Mouse (Mus musculus) CH12.LX (cell line): ENCODE measurements around the gene 4933415A04Rik. TPM values are rescaled to one million over a fixed set of nuclear protein-coding genes. Genes with fewer than 3 reads are reported as not detected.

Source experiments
- DNase-seq: peaks from one replicate; pipeline ENCODE4 v3.0.0-alpha.2; 2013; ENCODE audit errors: extremely low read depth
- H3K27ac ChIP-seq: 2 replicates; pipeline ENCODE4 v1.5.1; 2012; ENCODE audit warnings: low read depth, mild to moderate bottlenecking, control low read depth, moderate library complexity; ENCODE audit not compliant: insufficient read depth
- H3K27me3 ChIP-seq: replicated peaks from 2 replicates; pipeline ENCODE3; 2012; ENCODE audit warnings: inconsistent platforms
- H3K36me3 ChIP-seq, 2 experiments: replicated peaks in 1 of 2; 2 replicates each; pipeline versions ENCODE3 to v1.6.1; 2012; ENCODE audit warnings: inconsistent platforms in 1 of 2, low read length in 1 of 2, mild to moderate bottlenecking in 1 of 2, mixed read lengths in 1 of 2, moderate library complexity in 1 of 2; ENCODE audit not compliant: control insufficient read depth in 1 of 2, insufficient read depth in 1 of 2
- H3K4me1 ChIP-seq, 2 experiments: 2 replicates each; pipeline ENCODE4 v1.6.1; 2012; ENCODE audit warnings: inconsistent platforms in 1 of 2, moderate library complexity in 1 of 2; ENCODE audit not compliant: insufficient read depth in 2 of 2, control insufficient read depth in 1 of 2
- H3K4me2 ChIP-seq: 2 replicates; pipeline ENCODE4 v1.6.1; 2012; ENCODE audit warnings: low read depth, mild to moderate bottlenecking, control low read depth; ENCODE audit not compliant: poor library complexity, insufficient read depth, severe bottlenecking
- H3K4me3 ChIP-seq, 3 experiments: fragments of 150-350 bp in 1 of 3; sonication (generic) in 1 of 3; replicated peaks in 1 of 3; 2 replicates each; pipeline versions ENCODE3 to v1.5.1; 2011 to 2012; ENCODE audit warnings: low read depth in 2 of 3, low read length in 2 of 3, mild to moderate bottlenecking in 2 of 3, moderate library complexity in 2 of 3, control low read depth in 1 of 3, improper control_type of control experiment in 1 of 3, inconsistent platforms in 1 of 3, mixed read lengths in 1 of 3; ENCODE audit not compliant: poor library complexity in 1 of 3
- H3K79me2 ChIP-seq: replicated peaks from 2 replicates; pipeline ENCODE4 v1.6.1; 2012; ENCODE audit warnings: mild to moderate bottlenecking, moderate library complexity; ENCODE audit not compliant: control insufficient read depth, poor library complexity, insufficient read depth, severe bottlenecking; ENCODE audit errors: extremely low read depth
- H3K9ac ChIP-seq: 2 replicates; pipeline ENCODE4 v1.6.1; 2012; ENCODE audit warnings: low read depth, mild to moderate bottlenecking, control low read depth, moderate library complexity; ENCODE audit not compliant: insufficient read depth
- H3K9me3 ChIP-seq: replicated peaks from 2 replicates; pipeline ENCODE3; 2012; ENCODE audit warnings: low read length, inconsistent platforms, mixed read lengths
- BHLHE40 ChIP-seq: IDR thresholded peaks from 2 replicates; pipeline ENCODE4 v1.6.1; 2011; ENCODE audit warnings: mild to moderate bottlenecking, low read depth, low read length, improper control_type of control experiment
- CHD2 ChIP-seq: IDR thresholded peaks from 2 replicates; pipeline ENCODE4 v1.6.1; 2011; ENCODE audit warnings: low read length, improper control_type of control experiment
- CTCF ChIP-seq, 2 experiments: IDR thresholded peaks in 1 of 2; conservative IDR thresholded peaks in 1 of 2; 2 replicates each; pipeline ENCODE4 v1.5.1; 2011 to 2012; ENCODE audit warnings: low read depth in 2 of 2, low read length in 2 of 2, improper control_type of control experiment in 1 of 2, inconsistent platforms in 1 of 2, mild to moderate bottlenecking in 1 of 2, moderate library complexity in 1 of 2
- ELF1 ChIP-seq: IDR thresholded peaks from 2 replicates; pipeline ENCODE4 v1.6.1; 2014; ENCODE audit warnings: low read depth, mild to moderate bottlenecking, inconsistent platforms, low read length, improper control_type of control experiment
- EP300 ChIP-seq: IDR thresholded peaks from 2 replicates; pipeline ENCODE4 v1.6.1; 2011; ENCODE audit warnings: low read length, improper control_type of control experiment
- ETS1 ChIP-seq: conservative IDR thresholded peaks from 2 replicates; pipeline ENCODE4 v1.6.1; 2012; ENCODE audit warnings: low read depth, mild to moderate bottlenecking, inconsistent platforms, low read length, improper control_type of control experiment, moderate library complexity
- GABPA ChIP-seq: IDR thresholded peaks from 2 replicates; pipeline ENCODE4 v1.6.1; 2012; ENCODE audit warnings: low read depth, low read length, improper control_type of control experiment, inconsistent platforms; ENCODE audit not compliant: insufficient replicate concordance
- HCFC1 ChIP-seq: IDR thresholded peaks from 2 replicates; pipeline ENCODE4 v1.6.1; 2012; ENCODE audit warnings: low read depth, mild to moderate bottlenecking, inconsistent platforms, low read length, improper control_type of control experiment
- IRF4 ChIP-seq: IDR thresholded peaks from 2 replicates; pipeline ENCODE4 v1.6.1; 2014; ENCODE audit warnings: low read depth, mild to moderate bottlenecking, inconsistent platforms, low read length, improper control_type of control experiment
- JUND ChIP-seq: conservative IDR thresholded peaks from 2 replicates; pipeline ENCODE4 v1.6.1; 2011; ENCODE audit warnings: low read depth, low read length, improper control_type of control experiment
- KAT2A ChIP-seq: IDR thresholded peaks from 2 replicates; pipeline ENCODE4 v1.6.1; 2012; ENCODE audit warnings: low read length, improper control_type of control experiment, inconsistent platforms; ENCODE audit not compliant: insufficient replicate concordance
- MAX ChIP-seq: IDR thresholded peaks from 2 replicates; pipeline ENCODE4 v1.6.1; 2011; ENCODE audit warnings: low read length, improper control_type of control experiment
- MXI1 ChIP-seq: IDR thresholded peaks from 2 replicates; pipeline ENCODE4 v1.6.1; 2011; ENCODE audit warnings: mild to moderate bottlenecking, low read depth, low read length, improper control_type of control experiment
- MYC ChIP-seq: IDR thresholded peaks from 2 replicates; pipeline ENCODE4 v1.6.1; 2011; ENCODE audit warnings: low read depth, mild to moderate bottlenecking, improper control_type of control experiment, low read length
- NRF1 ChIP-seq: IDR thresholded peaks from 2 replicates; pipeline ENCODE4 v1.6.1; 2014; ENCODE audit warnings: low read depth, mild to moderate bottlenecking, inconsistent platforms, low read length, improper control_type of control experiment, moderate library complexity
- POLR2A ChIP-seq: IDR thresholded peaks from 2 replicates; pipeline ENCODE4 v1.6.1; 2011; ENCODE audit warnings: low read depth, mild to moderate bottlenecking, improper control_type of control experiment, low read length
- RAD21 ChIP-seq: IDR thresholded peaks from 2 replicates; pipeline ENCODE4 v1.6.1; 2011; ENCODE audit warnings: low read depth, mild to moderate bottlenecking, low read length, improper control_type of control experiment, moderate library complexity
- RCOR1 ChIP-seq: conservative IDR thresholded peaks from 2 replicates; pipeline ENCODE4 v1.6.1; 2012; ENCODE audit warnings: low read depth, mild to moderate bottlenecking, inconsistent platforms, low read length, improper control_type of control experiment
- SMC3 ChIP-seq: IDR thresholded peaks from 2 replicates; pipeline ENCODE4 v1.6.1; 2011; ENCODE audit warnings: low read depth, low read length, improper control_type of control experiment
- TCF12 ChIP-seq: IDR thresholded peaks from 2 replicates; pipeline ENCODE4 v1.6.1; 2014; ENCODE audit warnings: low read depth, mild to moderate bottlenecking, inconsistent platforms, low read length, improper control_type of control experiment
- USF1 ChIP-seq: IDR thresholded peaks from 2 replicates; pipeline ENCODE4 v1.6.1; 2014; ENCODE audit warnings: low read depth, mild to moderate bottlenecking, inconsistent platforms, low read length, improper control_type of control experiment
- ZC3H11A ChIP-seq: IDR thresholded peaks from 2 replicates; pipeline ENCODE4 v1.6.1; 2012; ENCODE audit warnings: low read depth, mild to moderate bottlenecking, inconsistent platforms, low read length, improper control_type of control experiment
- ZKSCAN1 ChIP-seq: IDR thresholded peaks from 2 replicates; pipeline ENCODE4 v1.6.1; 2012; ENCODE audit warnings: low read depth, inconsistent platforms, low read length, improper control_type of control experiment, borderline replicate concordance
- dilution Hi-C: fragments of 300-500 bp; cut with MboI; formaldehyde crosslinking; loops from 2 replicates; pipeline ENCODE4 v1.14.3; 2020; ENCODE audit warnings: low sequenced_read_pairs; ENCODE audit not compliant: extremely low pct_unique_long_range_greater_than_20kb, extremely low pct_ligation_motif_present
- in situ Hi-C: fragments of 300-500 bp; cut with MboI; formaldehyde crosslinking; loops from 3 replicates; pipeline ENCODE4 v1.14.3; 2019; ENCODE audit warnings: low sequenced_read_pairs, low pct_ligation_motif_present, low pct_unique_long_range_greater_than_20kb, mixed read lengths
- polyA plus RNA-seq: library from polyadenylated mRNA; unstranded; fragments of >175 nt; gene quantifications from 2 replicates; pipeline ENCODE4 v1.2.1, GENCODE M21; 2012; ENCODE audit warnings: low read depth; ENCODE audit not compliant: insufficient read length
- total RNA-seq, 2 experiments: library from RNA; depleted of rRNA; stranded (reverse); fragments of 300-350 nt in 1 of 2; fragments of >200 nt in 1 of 2; gene quantifications; 2 replicates each; pipeline ENCODE4 v1.2.3; 2012 to 2014

The 4933415A04Rik gene
- total and polyA plus RNA-seq, 3 experiments, result not detected

- Histone ChIP-seq H3K79me2 (no peaks in the 10 kb centered on the region), H3K4me1 (0 out of 4 replicates have a peak, but pooled peaks cover 0 to 2% of the 10 kb centered on the region in 2 experiments), H3K9me3 (no peaks in the 10 kb centered on the region), H3K9ac (no peak overlapping the region), H3K36me3 (no peaks in the 10 kb centered on the region), H3K4me3 (peak overlapping the region in 2 of 3 experiments; percentile 4 to 43), H3K27me3 (peaks cover 7% of the 10 kb centered on the region), H3K27ac (no peak overlapping the region), H3K4me2 (peak overlapping the region; percentile 25; the same call in 1 of the 2 replicates)
- DNase-seq, result no peak
- dilution Hi-C loops (no loop called here), in situ Hi-C loops (no loop called here)
- TF ChIP-seq MAX, result no peak
- no peak for TF ChIP-seq ZKSCAN1
- no peak for TF ChIP-seq MYC
- TF ChIP-seq SMC3, result no peak
- TF ChIP-seq NRF1, result no peak
- TF ChIP-seq CTCF (conservative IDR thresholded peaks at IDR 0.05 in 1 of 2, IDR thresholded peaks at IDR 0.05 in 1 of 2; ENCODE audit: low read depth in 2 of 2, low read length in 2 of 2), result no peak
- no peak for TF ChIP-seq TCF12
- 0 out of 2 replicates have a peak, but pooled peaks have one; percentile 12 for TF ChIP-seq CHD2
- TF ChIP-seq ELF1, result peak; percentile 58
- no peak for TF ChIP-seq IRF4
- no peak for TF ChIP-seq MXI1
- no peak for TF ChIP-seq JUND
- TF ChIP-seq BHLHE40, result no peak
- no peak for TF ChIP-seq ETS1
- no peak for TF ChIP-seq HCFC1
Measured at GRCm38 (mm10) chr11:43545873-43546475, 40.9 kb upstream of the 4933415A04Rik start.

- dilution Hi-C loops, result no loop called here
- Histone ChIP-seq H3K79me2 (no peaks in the 10 kb centered on the region), H3K9me3 (no peaks in the 10 kb centered on the region), H3K36me3 (no peaks in the 10 kb centered on the region), H3K27ac (no peak overlapping the region), H3K9ac (no peak overlapping the region), H3K4me1 (0 out of 4 replicates have a peak, but pooled peaks cover 0 to 2% of the 10 kb centered on the region in 2 experiments), H3K4me3 (no peak overlapping the region), H3K4me2 (no peak overlapping the region), H3K27me3 (peaks cover 5% of the 10 kb centered on the region)
- no peak for DNase-seq
- TF ChIP-seq MYC (no peak), GABPA (no peak), RCOR1 (no peak), HCFC1 (no peak), ELF1 (no peak), JUND (no peak), POLR2A (no peak), SMC3 (no peak), KAT2A (no peak), EP300 (no peak), ZC3H11A (no peak), RAD21 (no peak), MAX (no peak), USF1 (no peak), BHLHE40 (no peak)
- in situ Hi-C loops, result no loop called here
Measured at GRCm38 (mm10) chr11:43546678-43547077, 40.2 kb upstream of the 4933415A04Rik start.
